Mouse (Mus musculus) forebrain, embryonic 16.5 days (tissue): Measurements from ENCODE around the gene Pabpn1. TPM values are rescaled to one million over a fixed set of nuclear protein-coding genes. Genes with fewer than 3 reads are reported as not detected.

Experiments used
- ATAC-seq: fragments of 200-750 bp; cut with Nextera tagmentation; 2 replicates; pipeline ENCODE4 v1.8.0; 2017; ENCODE audit warnings: mild to moderate bottlenecking, moderate library complexity
- H3K27ac ChIP-seq: fragments of 300-500 bp; sonication (generic); 2 replicates; pipeline ENCODE4 v1.5.1; 2014; ENCODE audit warnings: low read length, control low read depth
- H3K27me3 ChIP-seq: fragments of 300-500 bp; sonication (generic); replicated peaks from 2 replicates; pipeline ENCODE4 v1.6.1; 2014; ENCODE audit warnings: low read length; ENCODE audit not compliant: control insufficient read depth, insufficient read depth
- H3K36me3 ChIP-seq: fragments of 300-500 bp; sonication (generic); 2 replicates; pipeline ENCODE4 v1.6.1; 2014; ENCODE audit not compliant: control insufficient read depth, insufficient read depth
- H3K4me1 ChIP-seq: fragments of 300-500 bp; sonication (generic); replicated peaks from 2 replicates; pipeline ENCODE4 v1.6.1; 2014; ENCODE audit warnings: low read length; ENCODE audit not compliant: control insufficient read depth, insufficient read depth
- H3K4me2 ChIP-seq: fragments of 300-500 bp; sonication (generic); 2 replicates; pipeline ENCODE4 v1.6.1; 2014; ENCODE audit warnings: mild to moderate bottlenecking, low read length, control low read depth
- H3K4me3 ChIP-seq: fragments of 300-500 bp; sonication (generic); replicated peaks from 2 replicates; pipeline ENCODE4 v1.5.1; 2014; ENCODE audit warnings: mild to moderate bottlenecking, low read length, control low read depth
- H3K9ac ChIP-seq: fragments of 300-500 bp; sonication (generic); replicated peaks from 2 replicates; pipeline ENCODE4 v1.6.1; 2014; ENCODE audit warnings: low read depth, low read length, control low read depth
- H3K9me3 ChIP-seq: fragments of 300-500 bp; sonication (generic); 2 replicates; pipeline ENCODE4 v1.6.1; 2016; ENCODE audit warnings: low read length; ENCODE audit not compliant: control insufficient read depth
- WGBS: fragments of 180-500 bp; shearing (Covaris S2); extraction: QIAGEN DNeasy Blood & Tissue Kit; methylation state at CpG from one replicate; pipeline ENCODE4 v1.1.7; 2014; 5-methylcytosine and 5-hydroxymethylcytosine counted together
- polyA plus RNA-seq: library from polyadenylated mRNA; unstranded; fragments of >200 nt; fragmentation: Nextera tagmentation; extraction: Ambion mirVana; gene quantifications from 2 replicates; pipeline ENCODE4 v1.2.1, GENCODE M21; 2015

Gene Pabpn1
- polyA plus RNA-seq, 1 experiment from 2014 or later = 150 TPM

DNA sequence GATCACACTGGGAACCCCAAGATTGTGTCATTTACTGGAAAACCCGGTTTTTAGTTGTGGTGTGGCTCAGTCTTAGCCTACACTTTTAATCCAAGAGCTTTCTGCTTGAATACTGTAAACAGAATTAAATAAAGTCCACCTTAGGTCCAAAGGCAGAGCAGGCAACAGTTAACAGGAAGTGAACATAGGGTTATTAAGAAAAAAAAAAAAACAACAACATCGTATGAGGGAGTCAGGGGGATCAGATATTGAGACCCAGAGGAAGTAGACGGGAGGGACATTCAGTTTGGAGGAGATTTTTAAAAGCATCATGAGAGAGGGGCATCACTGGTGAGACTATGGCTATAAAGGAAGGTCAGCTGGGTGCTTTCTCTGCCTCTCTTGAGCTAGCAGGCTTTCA, 26.0 kb upstream of the Pabpn1 start:
- Histone ChIP-seq H3K4me3 (no peak overlapping the region), H3K9me3 (no peaks in the 10 kb centered on the region), H3K4me2 (no peak overlapping the region), H3K9ac (no peak overlapping the region), H3K4me1 (peaks cover 8% of the 10 kb centered on the region), H3K27me3 (no peaks in the 10 kb centered on the region), H3K36me3 (no peaks in the 10 kb centered on the region), H3K27ac (no peak overlapping the region)
- ATAC-seq = no peak
- 55% methylated on average over 3 of the region's 3 CpGs for WGBS

DNA sequence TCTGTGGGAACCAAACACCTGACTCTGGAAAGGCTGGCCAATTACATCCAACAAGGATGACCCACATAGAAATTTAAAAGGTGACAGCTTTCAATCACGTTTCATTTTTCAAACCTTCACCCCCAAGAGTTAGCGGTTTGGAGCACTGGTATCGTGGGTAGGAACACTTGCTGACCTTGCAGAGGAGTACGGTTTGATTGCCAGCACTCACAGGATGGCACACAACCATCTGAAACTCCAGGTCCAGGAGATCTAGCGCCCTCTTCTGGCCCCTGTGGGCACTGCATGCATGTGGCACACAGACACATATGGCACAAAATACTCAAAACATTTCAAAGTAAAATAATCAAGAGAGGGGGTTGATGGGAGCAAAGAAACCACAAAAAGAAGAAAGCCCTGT, 25.4 kb upstream of the Pabpn1 start:
- ATAC-seq = no peak
- 55% methylated on average over 5 of the region's 5 CpGs for WGBS

GRCm38 (mm10) chr14:54868026-54868425, 24.3 kb upstream of the Pabpn1 start:
- WGBS = 88% methylated on average over 4 of the region's 4 CpGs
- Histone ChIP-seq H3K4me1 (peaks cover 8% of the 10 kb centered on the region), H3K4me3 (no peak overlapping the region), H3K9me3 (no peaks in the 10 kb centered on the region), H3K9ac (no peak overlapping the region), H3K4me2 (no peak overlapping the region), H3K27me3 (no peaks in the 10 kb centered on the region), H3K36me3 (no peaks in the 10 kb centered on the region), H3K27ac (no peak overlapping the region)
- ATAC-seq = no peak

More for the DNA sequence above, 25.4 kb upstream of the Pabpn1 start:
- no peaks in the 10 kb centered on the region for H3K9me3 ChIP-seq
- no peak overlapping the region for H3K4me3 ChIP-seq
- H3K27ac ChIP-seq = no peak overlapping the region
- peaks cover 8% of the 10 kb centered on the region for H3K4me1 ChIP-seq
- H3K27me3 ChIP-seq = no peaks in the 10 kb centered on the region
- no peaks in the 10 kb centered on the region for H3K36me3 ChIP-seq
- H3K9ac ChIP-seq = no peak overlapping the region
- no peak overlapping the region for H3K4me2 ChIP-seq

DNA sequence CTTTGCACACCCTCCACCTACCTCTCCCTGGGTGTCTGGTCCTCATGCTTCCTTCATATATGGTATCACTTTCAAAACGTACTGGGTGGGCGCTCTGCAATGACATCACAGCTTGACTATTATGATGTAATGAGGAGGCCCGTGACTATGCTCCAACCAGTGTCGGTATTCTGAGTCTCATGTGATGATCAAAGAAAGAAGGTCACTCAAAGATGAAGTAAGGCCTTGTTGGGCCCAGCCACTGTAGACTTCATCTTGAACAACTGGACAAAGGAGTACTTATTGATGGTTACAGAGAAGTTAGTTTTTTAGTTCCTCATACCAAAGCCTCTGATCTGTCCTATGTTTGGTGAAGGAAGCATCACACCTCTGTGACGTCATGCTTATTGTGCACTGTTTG, 21.4 kb upstream of the Pabpn1 start, which contains the start of gene Homez:
TSS of gene Homez (minus strand) at position 101 of the 400 bp plus-strand sequence.
- no peak for ATAC-seq
- no peak within 1 kb of the TSS for H3K9ac ChIP-seq
- H3K36me3 ChIP-seq = no peaks in the 10 kb centered on the region
- peaks cover 6% of the 10 kb centered on the region for H3K4me1 ChIP-seq
- no peak within 1 kb of the TSS for H3K4me3 ChIP-seq
- H3K27ac ChIP-seq = no peak within 1 kb of the TSS
- 89% methylated on average over 5 of the region's 5 CpGs for WGBS
- H3K27me3 ChIP-seq = no peaks in the 10 kb centered on the region
- H3K9me3 ChIP-seq = no peaks in the 10 kb centered on the region
- H3K4me2 ChIP-seq = no peak within 1 kb of the TSS

DNA sequence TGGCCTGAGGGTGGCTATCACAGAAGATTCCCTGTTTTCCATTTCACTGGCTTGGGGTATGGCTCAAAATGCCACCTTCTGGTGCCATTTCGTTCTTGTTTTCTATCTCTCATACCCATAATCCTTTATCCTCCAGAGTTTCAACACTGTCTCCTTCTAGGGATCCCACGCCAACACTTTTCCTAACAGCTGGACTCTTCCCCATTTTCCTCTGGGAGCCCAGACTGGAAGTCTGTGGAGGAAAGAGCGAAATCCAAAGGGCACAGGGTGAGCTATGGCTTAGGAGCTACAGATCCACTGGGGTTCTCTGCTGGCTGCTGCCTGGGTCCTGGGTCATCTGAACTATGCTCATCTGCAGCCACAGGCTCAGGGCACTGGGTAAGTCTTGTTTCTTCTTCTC, 18.1 kb upstream of the Pabpn1 start:
- Histone ChIP-seq H3K4me1 (peaks cover 13% of the 10 kb centered on the region), H3K9me3 (no peaks in the 10 kb centered on the region), H3K27ac (no peak overlapping the region), H3K4me2 (no peak overlapping the region), H3K9ac (no peak overlapping the region), H3K27me3 (no peaks in the 10 kb centered on the region), H3K36me3 (no peaks in the 10 kb centered on the region), H3K4me3 (no peak overlapping the region)
- ATAC-seq = no peak
- WGBS = 90% methylated on average over 3 of the region's 3 CpGs

DNA sequence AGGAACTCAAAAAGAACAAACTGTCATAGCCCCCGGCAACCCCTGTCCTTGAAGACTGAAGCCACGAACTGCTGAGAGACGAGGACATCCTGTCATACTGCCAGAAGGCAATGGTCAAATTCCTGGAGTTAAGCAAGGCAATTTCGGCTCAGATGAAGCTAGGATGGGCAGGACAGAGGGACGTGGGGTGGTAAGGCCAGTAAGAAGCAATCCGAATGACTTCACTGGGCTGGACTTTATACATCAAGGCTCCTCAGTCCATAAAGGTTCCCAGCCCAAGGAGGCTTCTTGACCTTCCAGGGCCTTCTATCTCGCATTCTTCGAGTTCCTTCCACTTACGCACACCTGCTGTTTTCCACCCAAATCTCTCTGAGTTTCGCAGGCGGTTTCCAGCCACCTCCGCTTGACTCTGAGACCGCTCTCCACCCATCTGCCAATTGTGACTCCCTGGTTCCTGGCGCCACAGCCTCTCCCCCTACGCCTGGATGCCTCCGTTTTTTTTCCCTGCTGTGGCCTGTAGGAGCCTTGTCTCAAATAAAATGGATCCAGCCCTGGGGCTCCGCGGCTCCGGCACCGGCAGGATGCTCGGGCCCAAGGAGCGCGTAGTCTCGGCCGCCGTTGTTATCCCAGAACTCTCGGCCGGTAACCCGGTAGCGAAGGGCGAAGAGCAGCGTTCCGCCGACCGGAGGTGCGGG, 16.3 kb upstream of the Pabpn1 start:
- H3K4me1 ChIP-seq = peaks cover 13% of the 10 kb centered on the region
- H3K27ac ChIP-seq = peak overlapping the region; percentile 94
- H3K9ac ChIP-seq = peak overlapping the region; percentile 85
- no peaks in the 10 kb centered on the region for H3K9me3 ChIP-seq
- WGBS = 2% methylated on average over 36 of the region's 36 CpGs
- H3K27me3 ChIP-seq = no peaks in the 10 kb centered on the region
- peak overlapping the region; percentile 64 for H3K4me3 ChIP-seq
- no peaks in the 10 kb centered on the region for H3K36me3 ChIP-seq
- H3K4me2 ChIP-seq = peak overlapping the region; percentile 98
- peak; percentile 62 for ATAC-seq

GRCm38 (mm10) chr14:54876539-54877047, 15.7 kb upstream of the Pabpn1 start:
- no peaks in the 10 kb centered on the region for H3K27me3 ChIP-seq
- no peaks in the 10 kb centered on the region for H3K36me3 ChIP-seq
- peak overlapping the region; percentile 94 for H3K27ac ChIP-seq
- H3K4me1 ChIP-seq = peaks cover 13% of the 10 kb centered on the region
- peak overlapping the region; percentile 85 for H3K9ac ChIP-seq
- ATAC-seq = peak; percentile 93
- H3K4me3 ChIP-seq = peak overlapping the region; percentile 64
- WGBS = 0% methylated on average over 57 of the region's 72 CpGs
- H3K4me2 ChIP-seq = peak overlapping the region; percentile 98
- H3K9me3 ChIP-seq = no peaks in the 10 kb centered on the region

DNA sequence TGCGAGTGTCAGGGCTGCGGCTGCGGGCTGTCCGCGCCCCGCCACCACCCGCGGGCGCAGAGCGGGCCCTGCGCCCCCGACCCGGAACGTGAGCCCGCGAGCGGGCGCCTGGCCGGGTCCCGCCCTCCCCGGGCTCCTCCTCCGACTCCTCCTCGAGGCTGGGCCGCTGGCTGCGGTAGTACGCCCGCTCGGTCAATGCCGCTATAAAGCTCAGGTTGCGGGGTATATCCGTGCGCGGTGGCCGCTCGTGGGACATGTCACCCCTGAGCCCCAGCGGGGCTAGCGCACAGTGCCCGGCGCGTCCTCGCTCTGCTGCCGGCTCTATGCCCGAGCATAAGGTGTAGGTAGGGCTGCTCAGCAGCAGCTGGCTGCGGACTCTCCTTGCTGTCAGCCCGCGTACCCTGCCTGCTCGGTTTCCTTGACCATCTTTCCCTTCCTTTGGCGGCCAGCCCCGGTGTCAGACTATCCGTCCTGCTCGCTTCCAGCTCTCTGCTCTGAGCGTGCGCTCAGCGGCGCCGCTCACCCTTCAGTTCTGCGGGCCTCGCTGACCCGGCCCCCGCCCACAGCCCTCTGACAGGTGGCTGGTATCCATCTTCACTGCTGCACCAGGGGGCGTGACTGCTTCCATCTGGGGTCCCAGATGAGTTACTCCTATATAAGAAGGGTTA, 15.1 kb upstream of the Pabpn1 start, which contains the start of gene Ppp1r3e:
TSS of gene Ppp1r3e (minus strand) at position 503 of the 668 bp plus-strand sequence.
- peak; percentile 71 for ATAC-seq
- under 1% methylated on average over 42 of the region's 61 CpGs for WGBS
- Histone ChIP-seq H3K36me3 (no peaks in the 10 kb centered on the region), H3K4me2 (peak within 1 kb of the TSS; percentile 98), H3K27me3 (no peaks in the 10 kb centered on the region), H3K27ac (peak within 1 kb of the TSS; percentile 94), H3K4me3 (peak within 1 kb of the TSS; percentile 64), H3K9me3 (no peaks in the 10 kb centered on the region), H3K9ac (peak within 1 kb of the TSS; percentile 85), H3K4me1 (peaks cover 13% of the 10 kb centered on the region)

DNA sequence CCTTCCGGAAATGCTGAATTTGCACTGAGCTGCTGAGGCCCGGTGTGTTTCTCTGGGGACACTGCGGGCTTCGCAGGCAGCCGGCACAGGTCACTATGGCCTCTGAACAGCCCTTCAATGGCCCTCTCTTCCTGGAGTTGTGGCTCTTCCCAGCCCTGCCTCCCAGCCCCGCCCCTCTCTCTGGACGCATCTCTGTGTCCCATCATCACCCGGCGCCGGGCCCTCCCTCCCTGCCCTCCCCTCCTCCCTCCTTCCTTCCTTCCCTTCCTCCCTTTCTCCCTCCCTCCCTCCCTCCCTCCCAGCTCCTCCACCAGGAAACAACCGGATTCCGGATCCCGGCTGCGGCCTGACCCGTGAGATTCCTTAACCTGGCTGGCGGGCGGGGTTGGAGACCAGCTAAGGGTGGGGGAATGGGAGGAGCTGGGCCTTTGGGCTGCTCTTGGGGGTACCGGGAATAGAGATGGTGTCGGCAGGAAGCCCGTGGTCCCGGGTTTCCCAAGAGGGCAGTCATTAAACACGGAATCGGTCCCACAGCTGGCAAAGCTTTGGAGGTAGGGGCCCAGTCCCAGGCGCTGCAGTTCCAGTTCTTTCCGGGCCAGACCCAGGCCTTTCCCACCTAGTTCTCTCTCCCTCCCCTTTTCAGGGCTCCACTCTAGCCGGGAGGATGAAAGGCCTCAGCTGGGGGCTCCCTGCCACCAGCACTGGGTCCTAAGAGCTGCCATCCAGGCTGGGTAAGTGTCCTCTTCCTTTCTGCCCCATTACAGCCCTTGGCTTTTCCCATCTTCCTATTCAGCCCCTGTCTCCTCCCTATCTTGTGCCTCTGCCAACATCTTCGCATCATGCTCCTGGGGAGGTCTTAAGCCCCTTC, 8.9 kb upstream of the Pabpn1 start, which contains the start of the genes Bcl2l2 and Gm20521:
TSS of gene Bcl2l2 (plus strand) at position 224 of the 868 bp plus-strand sequence.
TSS of gene Gm20521 (plus strand) at position 288 of the 868 bp plus-strand sequence.
- H3K9me3 ChIP-seq = no peaks in the 10 kb centered on the region

More for the DNA sequence above, 8.9 kb upstream of the Pabpn1 start, which contains the start of the genes Bcl2l2 and Gm20521:
- under 1% methylated on average over 27 of the region's 27 CpGs for WGBS
- ATAC-seq = peak; percentile 83
- Histone ChIP-seq H3K36me3 (no peaks in the 10 kb centered on the region), H3K27ac (peak within 1 kb of the TSS; percentile 74), H3K9ac (peak within 1 kb of the TSS; percentile 69), H3K4me1 (peaks cover 23% of the 10 kb centered on the region), H3K4me3 (peak within 1 kb of the TSS; percentile 55), H3K27me3 (no peaks in the 10 kb centered on the region), H3K4me2 (peak within 1 kb of the TSS; percentile 90)
